Mouse (Mus musculus) hindbrain, embryonic 12.5 days (tissue): Measurements from ENCODE around the gene Mup15. TPM values are rescaled to one million over a fixed set of nuclear protein-coding genes. Genes with fewer than 3 reads are reported as not detected.
"Not testable (repeated sequence)": the region's sequence is repeated elsewhere in the genome, so short reads cannot be mapped to it uniquely, and the experiment has no call there.

Experiments used
- ATAC-seq: fragments of 200-750 bp; cut with Nextera tagmentation; 2 replicates; pipeline ENCODE4 v1.8.0; 2017; ENCODE audit warnings: moderate TSS enrichment; ENCODE audit not compliant: low FRiP score
- H3K27ac ChIP-seq: fragments of 300-500 bp; sonication (generic); 2 replicates; pipeline ENCODE4 v1.5.1; 2016; ENCODE audit warnings: mild to moderate bottlenecking
- H3K27me3 ChIP-seq: fragments of 300-500 bp; sonication (generic); 2 replicates; pipeline ENCODE4 v1.6.1; 2016; ENCODE audit warnings: mild to moderate bottlenecking
- H3K36me3 ChIP-seq: fragments of 300-500 bp; sonication (generic); 2 replicates; pipeline ENCODE4 v1.6.1; 2016; ENCODE audit warnings: mild to moderate bottlenecking
- H3K4me1 ChIP-seq: fragments of 300-500 bp; sonication (generic); 2 replicates; pipeline ENCODE4 v1.6.1; 2016
- H3K4me2 ChIP-seq: fragments of 300-500 bp; sonication (generic); replicated peaks from 2 replicates; pipeline ENCODE4 v1.6.1; 2016; ENCODE audit warnings: mild to moderate bottlenecking
- H3K4me3 ChIP-seq: fragments of 300-500 bp; sonication (generic); 2 replicates; pipeline ENCODE4 v1.5.1; 2016; ENCODE audit warnings: mild to moderate bottlenecking
- H3K9ac ChIP-seq: fragments of 300-500 bp; sonication (generic); 2 replicates; pipeline ENCODE4 v1.6.1; 2016; ENCODE audit warnings: mild to moderate bottlenecking, moderate library complexity
- H3K9me3 ChIP-seq: fragments of 300-500 bp; sonication (generic); replicated peaks from 2 replicates; pipeline ENCODE4 v1.6.1; 2016; ENCODE audit warnings: mild to moderate bottlenecking
- WGBS: fragments of 180-500 bp; shearing (Covaris S2); methylation state at CpG from one replicate; pipeline ENCODE4 v1.1.7; 2016; 5-methylcytosine and 5-hydroxymethylcytosine counted together
- polyA plus RNA-seq: library from polyadenylated mRNA; unstranded; fragments of >200 nt; fragmentation: Nextera tagmentation; extraction: Ambion mirVana; gene quantifications from 2 replicates; pipeline ENCODE4 v1.2.1, GENCODE M21; 2016

The Mup15 gene
- not detected in 2 replicates for polyA plus RNA-seq

DNA sequence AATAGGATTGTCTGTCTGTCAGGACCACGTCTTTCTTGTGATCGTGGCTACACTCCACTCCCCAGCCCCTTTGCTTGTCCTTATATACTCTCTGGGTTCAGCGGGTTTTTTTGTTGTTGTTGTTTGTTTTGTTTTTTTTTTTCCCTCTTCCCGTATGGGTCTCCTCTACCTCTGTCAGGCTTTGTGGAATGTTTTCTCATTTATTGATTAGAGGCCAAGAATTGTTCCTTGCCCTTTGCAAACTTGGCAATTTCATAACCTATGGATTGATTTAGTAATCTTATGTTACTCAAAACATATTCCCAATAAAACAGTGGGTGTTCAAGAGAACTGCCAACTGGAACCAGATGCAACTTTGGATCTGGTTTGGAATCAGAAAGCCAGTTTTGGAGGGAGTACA is at the start of gene Mup15:
Mup15 (minus strand) TSS at position 101 of the 400 bp plus-strand sequence.
- H3K36me3 ChIP-seq, H3K9ac ChIP-seq, ATAC-seq, H3K27ac ChIP-seq, H3K9me3 ChIP-seq, H3K4me2 ChIP-seq, H3K4me3 ChIP-seq, H3K4me1 ChIP-seq, H3K27me3 ChIP-seq: not testable (repeated sequence)
- no CpG with 5 or more reads among the region's 4 CpGs for WGBS

Other genes starting within 250 kb of the Mup15 start
- not detected in 2 replicates for gene Mup13, start 211.5 kb downstream of the Mup15 start, polyA plus RNA-seq
- not detected in 2 replicates for gene Mup14, start 135.7 kb downstream of the Mup15 start, polyA plus RNA-seq
- not detected in 2 replicates for gene Mup16, start 79.8 kb upstream of the Mup15 start, polyA plus RNA-seq
- gene Mup17, start 156.1 kb upstream of the Mup15 start, polyA plus RNA-seq, result not detected in 2 replicates
- gene Mup18, start 234.4 kb upstream of the Mup15 start, polyA plus RNA-seq, result not detected in 2 replicates